Mouse (Mus musculus): ENCODE results near the gene Hist1h2bj. TPM values are rescaled to one million over a fixed set of nuclear protein-coding genes. Genes with fewer than 3 reads are reported as not detected.
A peak's percentile ranks its signal among the peaks of the same experiment; 100 is the strongest.
"Not testable (repeated sequence)": the region's sequence is repeated elsewhere in the genome, so short reads cannot be mapped to it uniquely, and the experiment has no call there.

Gene Hist1h2bj
- total RNA-seq (2021): 10 to 100 TPM; 53.8 to 62.6 TPM

GRCm38 (mm10) chr13:22042568-22043502, at the start of gene Hist1h2bj, which contains the start of gene Hist1h2ag:
Hist1h2bj (plus strand) TSS chr13:22043214.
Hist1h2ag (minus strand) TSS chr13:22042944.
- DNase-seq: peak; percentile 80
- intact Hi-C loops (cut with DNase I): not testable (repeated sequence)

GRCm38 (mm10) chr13:21993957-21994738, 48.9 kb upstream of the Hist1h2bj start:
- intact Hi-C loops (cut with DNase I): no loop called here

GRCm38 (mm10) chr13:21994896-21995295, 48.1 kb upstream of the Hist1h2bj start:
- intact Hi-C loops (cut with DNase I): no loop called here
- no peak for DNase-seq

More at GRCm38 (mm10) chr13:21993957-21994738, 48.9 kb upstream of the Hist1h2bj start:
- peak; percentile 27 for DNase-seq

GRCm38 (mm10) chr13:21995331-21995914, 47.6 kb upstream of the Hist1h2bj start:
- peak; percentile 22 for DNase-seq
- intact Hi-C loops (cut with DNase I): no loop called here

- no peak for DNase-seq
- intact Hi-C loops (cut with DNase I): no loop called here
These were observed 46.7 kb upstream of the Hist1h2bj start for GRCm38 (mm10) chr13:21996101-21996839.

GRCm38 (mm10) chr13:21996840-21997185, 46.2 kb upstream of the Hist1h2bj start:
- intact Hi-C loops (cut with DNase I): no loop called here
- DNase-seq: no peak

GRCm38 (mm10) chr13:21997201-21997820, 45.7 kb upstream of the Hist1h2bj start:
- intact Hi-C loops (cut with DNase I): no loop called here
- no peak for DNase-seq

- no peak for DNase-seq
- intact Hi-C loops (cut with DNase I): no loop called here
These were observed 45.2 kb upstream of the Hist1h2bj start for GRCm38 (mm10) chr13:21997821-21998220.

- intact Hi-C loops (cut with DNase I): no loop called here
- DNase-seq: no peak
These were observed 44.6 kb upstream of the Hist1h2bj start for GRCm38 (mm10) chr13:21998412-21998811.

GRCm38 (mm10) chr13:21999147-21999546, 43.9 kb upstream of the Hist1h2bj start:
- intact Hi-C loops (cut with DNase I): no loop called here
- no peak for DNase-seq

GRCm38 (mm10) chr13:22001346-22001745, 41.7 kb upstream of the Hist1h2bj start:
- DNase-seq: no peak
- intact Hi-C loops (cut with DNase I): no loop called here

- intact Hi-C loops (cut with DNase I): no loop called here
- no peak for DNase-seq
These were observed 41.2 kb upstream of the Hist1h2bj start for GRCm38 (mm10) chr13:22001823-22002222.

- no peak for DNase-seq
- intact Hi-C loops (cut with DNase I): no loop called here
These were observed 37.2 kb upstream of the Hist1h2bj start for GRCm38 (mm10) chr13:22005605-22006333.

- DNase-seq: no peak
- intact Hi-C loops (cut with DNase I): no loop called here
These were observed 36.5 kb upstream of the Hist1h2bj start for GRCm38 (mm10) chr13:22006334-22007120.

GRCm38 (mm10) chr13:22007121-22007510, 35.9 kb upstream of the Hist1h2bj start:
- intact Hi-C loops (cut with DNase I): no loop called here
- no peak for DNase-seq

GRCm38 (mm10) chr13:22007872-22008271, 35.1 kb upstream of the Hist1h2bj start:
- intact Hi-C loops (cut with DNase I): no loop called here
- DNase-seq: no peak

GRCm38 (mm10) chr13:22008707-22009106, 34.3 kb upstream of the Hist1h2bj start:
- no peak for DNase-seq
- intact Hi-C loops (cut with DNase I): no loop called here

GRCm38 (mm10) chr13:22009642-22010041, 33.4 kb upstream of the Hist1h2bj start, which contains the start of gene Prss16:
Prss16 (minus strand) TSS chr13:22009742.
- no peak for DNase-seq
- intact Hi-C loops (cut with DNase I): no loop called here

All from left cerebral cortex, postnatal 4 days (tissue).